Mouse (Mus musculus) common myeloid progenitor, adult 5-6 weeks (primary cell): ENCODE measurements around the gene Prmt2. TPM values are rescaled to one million over a fixed set of nuclear protein-coding genes. Genes with fewer than 3 reads are reported as not detected.

ENCODE experiments used
- ATAC-seq: replicated peaks from 2 replicates; pipeline ENCODE4 v1.8.0; 2016; ENCODE audit warnings: low read depth, mild to moderate bottlenecking, moderate TSS enrichment, inconsistent platforms; ENCODE audit not compliant: poor library complexity, severe bottlenecking
- total RNA-seq: library from RNA; stranded (forward); fragments of 200-1000, 187-1606 nt; gene quantifications from 2 replicates; pipeline ENCODE4 v1.2.3, GENCODE M21; 2017

Gene Prmt2
- total RNA-seq, 1 experiment from 2014 or later = 2.1 TPM

DNA sequence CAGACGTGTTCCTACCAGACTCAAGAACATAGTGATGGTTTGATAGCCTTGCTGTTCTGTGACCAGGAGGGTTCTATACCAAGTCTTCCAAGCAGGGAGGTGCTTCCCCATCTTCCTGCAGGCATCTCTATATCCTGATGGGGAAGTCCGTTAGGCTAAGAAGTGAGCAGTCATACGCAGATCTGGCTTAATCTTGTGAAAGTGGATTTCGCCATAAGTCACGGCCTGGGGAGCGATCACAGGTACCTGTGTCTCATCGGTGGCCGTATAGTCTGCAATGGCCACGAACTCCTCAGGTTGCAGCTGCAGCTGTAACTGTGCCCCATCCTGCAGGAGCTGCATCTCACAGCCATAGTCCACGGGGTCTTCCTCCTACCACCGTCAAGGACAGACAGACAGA is 11.7 kb downstream of the Prmt2 start:
- ATAC-seq = no peak

DNA sequence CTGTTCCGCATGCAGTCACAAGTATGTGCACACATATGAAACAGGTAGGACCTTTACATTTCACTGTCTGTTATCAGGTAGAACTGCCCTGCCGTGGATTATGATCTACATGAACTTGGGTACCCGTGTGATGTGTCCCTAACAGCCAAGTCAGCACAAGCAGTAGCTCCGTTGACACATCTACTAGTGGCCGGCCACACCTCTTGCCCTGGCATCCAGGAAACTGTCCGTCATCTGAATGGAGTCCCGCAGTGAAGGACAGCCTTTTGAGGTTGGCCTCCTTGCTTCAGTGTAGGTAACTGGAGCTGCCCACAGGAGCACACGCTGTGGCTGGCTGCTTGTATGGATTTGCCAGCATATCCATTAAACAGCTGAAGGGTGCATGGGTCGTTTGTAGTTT is 19.4 kb downstream of the Prmt2 start:
- no peak for ATAC-seq

DNA sequence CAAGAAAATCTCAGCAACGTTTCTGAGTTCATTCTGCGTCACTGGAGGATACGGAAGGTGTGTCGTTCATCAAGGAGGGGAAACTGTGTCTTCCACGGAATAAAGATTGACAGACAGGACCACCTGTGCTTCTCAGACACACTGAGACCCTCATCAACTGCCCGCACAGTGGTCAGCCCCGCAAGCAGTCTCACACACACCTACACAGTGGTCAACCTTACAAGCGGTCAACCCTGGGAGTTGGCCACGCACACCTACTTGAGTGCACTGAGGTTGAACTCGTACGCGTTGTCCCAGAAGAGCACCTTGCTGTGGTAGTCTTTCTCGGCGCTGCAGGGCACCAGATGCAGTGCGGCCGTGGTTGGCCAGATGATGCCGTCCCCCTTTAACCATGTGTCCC is 20.6 kb downstream of the Prmt2 start:
- no peak for ATAC-seq

DNA sequence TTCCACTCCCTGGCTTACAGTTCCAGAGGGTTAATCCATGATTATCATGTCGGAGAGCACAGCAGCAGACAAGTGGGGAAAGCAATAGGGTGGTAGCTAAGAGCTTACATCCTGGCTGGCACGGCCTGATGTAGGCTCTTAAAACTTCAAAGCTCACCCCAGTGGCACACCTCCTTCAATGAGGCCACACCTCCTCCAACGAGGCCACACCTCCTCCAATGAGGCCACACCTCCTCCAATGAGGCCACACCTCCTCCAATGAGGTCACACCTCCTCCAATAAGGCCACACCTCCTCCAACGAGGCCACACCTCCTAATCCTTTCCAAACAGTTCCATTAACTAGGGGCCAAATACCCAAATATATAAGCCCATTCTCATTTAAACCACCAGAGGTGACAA is 23.5 kb downstream of the Prmt2 start:
- ATAC-seq = no peak

DNA sequence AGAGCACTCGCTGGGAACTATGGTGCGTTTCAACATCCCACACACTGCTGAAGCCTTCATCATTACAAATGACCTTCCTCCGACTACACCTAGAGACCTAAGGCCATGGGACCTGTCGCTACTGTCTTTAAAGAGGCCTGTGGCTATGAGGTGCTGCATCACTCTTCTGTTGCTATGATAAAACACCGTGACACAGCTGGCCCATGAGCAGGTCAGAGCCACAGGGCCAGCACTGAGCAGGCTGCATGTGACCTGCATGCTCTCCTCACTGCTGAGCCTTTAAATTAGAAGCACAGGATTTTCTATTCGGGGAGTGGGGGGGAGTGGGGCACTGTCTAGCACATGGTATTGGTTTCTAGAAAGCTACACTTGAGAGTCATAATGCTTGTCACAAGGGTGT is 25.5 kb downstream of the Prmt2 start:
- ATAC-seq = no peak

DNA sequence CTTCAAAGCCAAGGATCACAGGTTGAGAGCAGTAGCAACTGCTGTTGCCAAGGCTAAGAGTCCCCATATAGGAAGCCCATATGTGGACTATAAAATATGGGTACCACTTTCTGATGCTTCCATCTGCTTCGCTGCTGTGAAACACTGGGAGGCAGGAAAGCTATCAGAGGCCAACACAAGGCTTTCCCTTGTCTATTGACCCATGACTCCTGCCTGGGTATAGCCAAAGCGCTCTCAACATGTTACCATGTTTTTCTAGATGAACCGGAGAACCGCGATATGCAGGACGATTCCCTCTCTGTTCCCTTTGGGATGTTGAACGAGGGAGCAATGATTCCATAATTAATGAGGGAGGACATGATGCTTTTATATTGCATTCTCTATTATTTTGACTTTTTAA is 26.9 kb downstream of the Prmt2 start:
- ATAC-seq = no peak

DNA sequence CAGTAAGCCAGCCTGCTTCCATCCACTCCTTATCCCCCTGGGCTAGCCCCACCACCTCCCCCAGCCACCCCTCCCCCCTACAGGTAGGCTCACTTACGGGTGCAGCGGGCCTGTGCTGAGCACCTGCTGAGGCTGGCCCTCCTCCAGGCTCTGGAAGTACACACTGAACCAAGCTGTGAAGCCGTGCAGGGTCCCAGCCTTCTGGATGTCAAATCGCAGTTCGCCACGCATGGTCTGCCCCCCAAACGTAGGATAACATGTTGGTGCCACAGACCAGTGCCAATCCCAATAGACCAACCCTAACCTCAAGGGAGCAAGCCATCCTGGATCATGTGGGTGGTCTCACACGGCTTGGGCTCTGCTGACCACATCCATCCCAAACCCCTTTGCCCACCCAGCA is 28.4 kb downstream of the Prmt2 start:
- no peak for ATAC-seq

DNA sequence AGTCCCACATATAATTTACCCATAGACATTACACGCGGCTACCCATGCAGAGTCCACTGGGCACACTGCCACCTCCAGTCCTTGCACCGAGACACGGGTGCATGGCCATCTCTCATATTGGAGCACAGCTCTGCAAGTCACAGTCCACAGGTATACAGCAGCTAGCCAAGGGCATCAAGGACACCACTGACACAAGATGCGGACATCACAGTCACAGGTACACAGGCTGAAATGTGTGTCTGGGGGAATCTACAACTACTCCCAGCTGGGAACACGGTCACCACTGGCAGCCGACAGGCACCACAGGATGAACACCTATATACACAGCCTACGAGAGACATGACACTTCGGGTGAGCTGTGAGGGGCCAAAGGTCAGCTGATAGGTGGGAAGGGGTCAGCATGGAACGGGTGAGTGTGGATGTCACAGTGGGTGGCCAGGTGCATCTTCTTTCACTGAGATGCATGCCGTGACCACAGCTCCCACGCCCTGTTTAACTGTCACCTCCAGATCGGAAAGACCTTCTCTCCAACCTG is 30.3 kb downstream of the Prmt2 start:
- no peak for ATAC-seq

DNA sequence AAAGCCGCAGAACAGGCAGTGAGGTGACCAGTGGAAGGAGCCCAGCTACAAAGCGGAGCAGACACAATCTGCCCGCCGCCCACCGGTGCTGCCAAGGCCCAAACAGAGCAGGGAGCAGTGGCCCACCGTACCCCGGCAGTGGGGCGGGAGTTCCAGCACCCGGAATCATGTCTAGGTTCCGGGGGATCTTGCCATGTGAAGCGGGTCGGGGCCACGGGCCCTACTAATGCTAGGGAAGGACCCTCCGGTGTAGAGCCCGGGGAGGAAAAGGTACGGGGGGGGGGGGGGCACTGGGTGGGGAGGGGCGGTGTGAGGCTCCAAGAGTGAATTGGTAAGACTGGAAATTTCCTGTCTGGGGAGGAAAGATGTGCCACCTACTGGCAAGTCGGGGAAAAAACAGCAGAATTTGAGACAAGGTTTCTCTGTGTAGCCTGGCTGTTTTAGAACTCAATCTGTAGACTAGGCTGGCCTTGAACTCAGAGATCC is 33.8 kb downstream of the Prmt2 start:
- ATAC-seq = no peak; the same call in 1 of the 2 replicates

DNA sequence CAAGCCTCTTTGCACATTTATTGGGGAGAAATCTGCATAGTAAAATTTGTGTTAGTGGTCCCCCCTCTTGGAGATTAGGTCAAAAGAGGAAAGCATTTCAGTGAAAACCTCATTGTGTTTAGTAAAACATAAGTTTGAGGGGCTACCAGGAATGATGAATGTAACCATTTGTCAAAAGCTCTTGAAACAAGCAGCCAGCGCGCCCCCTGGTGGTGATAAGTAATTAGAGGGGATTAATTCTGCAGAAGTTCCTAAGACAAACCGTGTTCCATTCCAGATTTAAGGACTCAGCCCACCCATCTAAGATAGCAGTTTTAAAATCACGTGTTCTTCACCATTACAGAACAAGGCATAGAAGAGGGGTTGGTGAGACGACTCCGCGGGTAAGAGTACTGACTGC is 35.7 kb downstream of the Prmt2 start:
- ATAC-seq = 0 out of 2 replicates have a peak, but pooled peaks have one; percentile 50

DNA sequence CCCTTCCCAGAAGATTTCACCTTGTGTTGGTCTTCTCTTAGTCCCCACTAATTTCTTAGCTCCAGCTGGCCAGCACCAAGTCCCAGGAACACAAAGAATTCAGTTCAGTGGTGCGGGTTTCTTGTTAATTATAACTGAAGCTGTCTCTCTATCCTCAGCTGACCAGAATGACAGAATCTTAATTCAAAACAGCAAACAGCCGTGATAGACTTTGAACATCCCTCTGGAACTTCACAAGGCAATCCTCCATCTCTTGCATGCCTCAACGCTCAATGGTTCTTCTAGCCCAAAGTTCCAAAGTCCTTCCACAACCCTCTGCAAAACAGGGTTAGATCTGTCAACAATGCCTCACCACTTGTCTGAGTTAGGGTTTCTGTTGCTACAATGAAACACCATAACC is 36.2 kb downstream of the Prmt2 start:
- ATAC-seq = no peak

DNA sequence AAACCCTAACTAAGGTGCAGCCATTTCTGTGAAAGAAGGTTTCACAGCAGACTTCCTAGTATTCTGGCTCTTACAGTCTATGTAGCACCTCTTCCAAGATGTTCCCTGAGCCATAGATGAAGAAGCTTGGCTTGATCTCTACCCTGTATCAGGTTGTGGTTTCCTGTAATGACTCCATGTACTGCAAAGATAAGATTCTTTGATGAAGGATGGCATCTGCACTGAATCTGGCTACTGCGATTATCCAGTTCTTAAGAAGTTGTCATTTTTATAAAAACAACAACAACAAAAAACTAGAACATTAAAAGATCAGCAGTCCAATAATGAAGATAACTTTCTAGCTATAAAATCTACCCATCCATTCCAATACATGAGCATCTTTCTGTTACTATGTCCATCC is 49.7 kb downstream of the Prmt2 start:
- ATAC-seq = no peak

DNA sequence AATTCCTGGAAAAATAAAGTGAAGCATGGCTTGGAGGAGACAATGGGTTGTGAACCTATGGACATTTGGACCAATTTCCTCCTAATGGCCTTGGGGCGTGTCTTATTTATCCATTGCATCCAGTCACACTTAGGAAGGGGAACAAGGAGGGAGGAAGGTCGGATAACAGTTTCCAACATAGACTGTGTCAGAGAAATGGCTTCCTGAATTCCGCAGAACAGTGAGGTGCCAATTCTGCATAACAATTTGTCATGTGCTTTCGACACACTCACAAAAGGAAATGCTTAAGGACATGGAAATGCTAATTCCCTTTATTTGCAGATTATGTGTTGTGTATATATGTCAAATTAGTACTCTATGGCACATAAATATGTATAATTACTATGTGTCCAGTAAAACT is 52.4 kb downstream of the Prmt2 start:
- ATAC-seq = no peak

DNA sequence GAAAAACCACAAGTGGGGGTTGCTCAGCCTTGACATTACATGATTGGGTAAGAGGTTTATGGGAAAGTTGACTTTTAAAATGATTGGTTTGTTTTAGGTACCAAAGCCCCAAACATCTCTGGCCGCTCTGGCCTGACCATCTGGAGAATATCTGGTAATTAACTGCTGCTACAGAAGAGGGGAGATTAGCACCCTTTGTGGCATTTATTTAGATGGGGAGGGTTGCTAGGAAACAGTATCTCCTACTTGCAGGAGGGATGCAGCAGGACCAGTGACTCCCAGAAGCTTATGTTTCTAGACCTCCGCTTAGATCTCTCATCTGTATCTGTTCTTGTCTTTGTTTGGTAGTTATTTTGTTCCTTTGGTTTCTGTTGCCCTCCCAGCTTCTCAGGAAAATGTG is 62.8 kb downstream of the Prmt2 start:
- no peak for ATAC-seq

DNA sequence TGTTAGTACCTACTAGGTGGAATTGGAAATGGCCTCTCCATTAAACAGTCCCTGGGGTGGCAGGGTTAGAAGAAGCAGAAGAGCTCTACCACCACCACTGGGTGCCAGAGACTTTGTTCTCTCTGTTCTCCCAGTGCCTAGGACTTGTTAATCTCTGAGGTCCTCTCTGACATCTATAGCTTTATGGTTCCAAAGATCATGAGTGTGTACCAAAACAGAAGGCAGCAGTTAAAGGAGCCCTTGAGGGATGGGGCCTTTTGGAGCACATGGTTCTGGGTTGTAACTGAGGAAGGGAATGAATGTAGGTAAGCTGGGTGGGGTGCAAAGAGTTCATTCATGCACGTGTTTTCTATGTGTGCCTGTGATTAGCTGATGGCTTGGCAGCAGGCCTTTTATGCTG is 79.7 kb downstream of the Prmt2 start:
- ATAC-seq = no peak

DNA sequence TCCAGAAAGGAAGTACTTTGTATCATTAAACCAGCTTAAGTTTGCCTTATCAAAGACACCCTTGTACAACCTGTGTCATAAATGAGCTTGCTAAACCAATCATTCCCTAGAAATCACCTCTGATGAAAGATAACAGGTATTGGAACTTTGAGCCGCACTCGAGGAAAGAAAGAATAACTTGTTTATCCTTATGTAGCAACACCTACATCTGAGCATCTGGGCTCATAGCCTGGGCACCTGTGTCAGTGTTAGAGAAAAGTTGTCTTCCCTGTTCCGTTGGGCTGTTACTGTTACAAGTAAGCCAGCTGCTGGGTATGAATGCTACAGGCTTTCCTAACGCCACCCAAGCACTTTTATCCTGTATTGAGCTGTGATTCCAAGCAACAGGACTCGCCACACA is 80.1 kb downstream of the Prmt2 start:
- ATAC-seq = no peak

Other genes starting within 250 kb of the Prmt2 start
- 10.1 and 13.1 TPM in 2 replicates for gene Zfp280b, start 205.2 kb downstream of the Prmt2 start, total RNA-seq
- gene Slc5a4b, start 126.9 kb downstream of the Prmt2 start, total RNA-seq = not detected in 2 replicates
- gene Slc5a4a, start 90.4 kb downstream of the Prmt2 start, total RNA-seq = not detected in 2 replicates
- gene S100b, start 16.0 kb upstream of the Prmt2 start, total RNA-seq = not detected in 2 replicates
- gene Dip2a, start 107.4 kb upstream of the Prmt2 start, total RNA-seq = 2.6 and 3.1 TPM in 2 replicates
- gene AC141477.1, start 202.6 kb upstream of the Prmt2 start, total RNA-seq = 9.6 TPM in 1 of 2 replicates, not detected in the other
- gene Pcnt, start 204.9 kb upstream of the Prmt2 start, total RNA-seq = 70.6 and 77.7 TPM in 2 replicates
- not detected in 2 replicates for gene 2610028H24Rik, start 211.2 kb upstream of the Prmt2 start, total RNA-seq
- 95.8 and 110 TPM in 2 replicates for gene Mcm3ap, start 231.1 kb upstream of the Prmt2 start, total RNA-seq
- 5.3 and 8.8 TPM in 2 replicates for gene Ybey, start 231.2 kb upstream of the Prmt2 start, total RNA-seq